Mouse (Mus musculus) Patski (cell line): Measurements from ENCODE around the gene Hao1. TPM values are rescaled to one million over a fixed set of nuclear protein-coding genes. Genes with fewer than 3 reads are reported as not detected.
A peak's percentile ranks its signal among the peaks of the same experiment; 100 is the strongest.

ENCODE experiments used
- ATAC-seq: fragments of 100-300 bp; one replicate; pipeline ENCODE4 v1.8.0; 2021
- CTCF ChIA-PET: fragments of 350-600 bp; sonication (Branson Sonifier 250); formaldehyde crosslinking; loops from one replicate; lab custom pipeline; 2022; ENCODE audit warnings: inconsistent platforms; lab: Charles Lee
- POLR2A ChIA-PET: fragments of 350-600 bp; sonication (Branson Sonifier 250); formaldehyde crosslinking; loops from one replicate; lab custom pipeline; 2022; ENCODE audit warnings: antibody characterized with exemption, inconsistent platforms; lab: Charles Lee
- DNase-seq: peaks from one replicate; pipeline ENCODE4 v3.0.0-alpha.2; 2011; ENCODE audit warnings: low read depth, low spot score
- H3K27me3 ChIP-seq: fragments of 371-371 bp; one replicate; pipeline ENCODE4 v1.5.1; 2021
- CTCF ChIP-seq: fragments of 100-300 bp; IDR thresholded peaks from one replicate; pipeline ENCODE4 v1.5.1; 2021
- in situ Hi-C: fragments of 300-500 bp; cut with MboI; formaldehyde crosslinking; loops from 3 replicates; pipeline ENCODE4 v1.11.1; 2018; ENCODE audit warnings: low pct_unique_long_range_greater_than_20kb, mixed read lengths
- polyA plus RNA-seq: library from polyadenylated mRNA; unstranded; gene quantifications from one replicate; pipeline ENCODE4 v1.2.3, GENCODE M21; 2021

Gene Hao1
- polyA plus RNA-seq, 1 experiment from 2014 or later: not detected

DNA sequence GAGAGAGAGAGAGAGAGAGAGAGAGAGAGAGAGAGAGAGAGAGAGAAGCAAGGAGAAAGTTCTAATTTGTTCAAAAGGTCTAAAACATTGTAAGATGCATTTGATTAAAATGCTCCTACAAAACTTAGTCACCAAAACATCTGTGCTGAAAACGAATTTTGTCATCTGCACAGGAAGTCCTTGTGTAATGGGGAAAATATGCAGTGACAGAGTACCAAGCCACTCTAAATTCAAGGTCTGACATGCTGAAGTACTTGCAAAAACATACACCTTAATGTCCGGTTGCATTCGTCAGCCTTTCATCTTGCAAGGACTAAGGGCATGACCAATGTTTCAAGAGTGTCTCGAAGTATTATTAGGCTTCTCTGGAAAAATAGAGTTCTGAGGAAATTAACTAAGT, 15.7 kb downstream of the Hao1 start:
- in situ Hi-C loops: no loop called here
- H3K27me3 ChIP-seq: peaks cover 17% of the 10 kb centered on the region
- ChIA-PET POLR2A (no interaction called here), CTCF (no interaction called here)
- ATAC-seq (no peak), DNase-seq (no peak)
- TF ChIP-seq CTCF: no peak

DNA sequence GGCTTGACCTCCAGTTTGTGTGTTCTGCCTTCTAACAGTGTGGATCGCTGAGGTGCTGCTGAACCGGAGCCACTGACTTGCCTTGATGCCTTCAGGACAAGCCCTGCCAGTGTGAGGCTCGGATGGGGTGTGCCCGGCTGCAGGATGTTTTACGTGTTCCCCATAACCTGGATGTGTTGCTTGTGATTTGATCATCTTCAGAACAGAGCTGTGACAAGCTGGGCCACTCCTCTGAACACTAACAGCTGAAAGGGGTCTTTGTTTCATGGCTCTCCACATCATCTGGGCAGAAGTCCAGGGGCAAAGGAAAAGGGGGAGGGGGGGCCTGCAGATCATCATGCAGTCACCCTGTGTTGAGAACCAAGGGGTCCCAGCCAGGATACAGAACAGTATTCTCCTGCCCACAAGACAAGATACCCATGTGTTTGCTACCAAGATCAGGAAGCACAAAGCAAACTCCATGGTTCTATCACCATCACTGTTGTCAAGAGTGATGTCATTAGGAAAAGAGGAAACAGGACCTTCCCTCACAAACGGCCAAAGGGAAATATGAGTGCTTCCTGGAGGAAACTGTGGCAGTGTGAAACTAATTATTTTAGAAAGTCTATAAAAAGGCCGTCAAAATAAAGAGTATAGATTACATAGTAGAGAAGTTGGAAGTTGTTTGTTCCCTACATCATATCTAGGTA, 25.9 kb downstream of the Hao1 start:
- in situ Hi-C loops: no loop called here
- no peak for ATAC-seq
- peaks cover 9% of the 10 kb centered on the region for H3K27me3 ChIP-seq
- POLR2A ChIA-PET: no interaction called here
- CTCF ChIA-PET: no interaction called here
- no peak for TF ChIP-seq CTCF
- no peak for DNase-seq

DNA sequence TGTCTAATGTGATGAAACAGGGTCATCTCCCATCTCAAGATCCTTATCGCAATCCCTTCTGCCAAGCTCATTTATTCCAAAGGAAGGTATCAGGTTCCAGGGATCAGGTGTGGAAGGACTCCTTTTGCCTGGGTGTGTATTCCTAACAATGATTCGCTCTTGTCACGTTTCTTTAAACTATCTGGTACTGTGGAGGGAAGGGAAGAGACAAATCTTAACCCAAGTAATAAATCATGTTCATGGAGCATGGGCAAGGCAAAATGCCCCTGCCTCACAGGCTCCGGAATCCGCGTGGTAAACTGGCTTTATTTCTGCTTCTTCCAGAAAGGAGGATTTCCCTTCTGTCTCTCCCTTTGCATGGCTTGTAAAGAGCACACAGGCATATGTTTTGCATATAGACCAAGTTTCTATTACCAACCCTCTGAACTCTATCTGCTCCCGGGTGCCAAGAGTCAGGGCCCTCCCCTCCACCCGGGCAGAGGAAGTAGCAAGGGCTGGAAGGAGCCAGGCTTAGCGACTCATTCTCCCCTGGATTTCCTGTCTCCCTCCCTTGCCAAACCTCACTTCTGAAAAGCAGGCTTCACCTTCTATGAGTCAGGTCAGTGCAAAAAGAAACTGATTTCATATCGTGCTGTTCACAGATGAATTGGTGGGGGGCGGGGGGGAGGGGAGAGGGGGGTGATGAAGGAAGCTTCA, 26.6 kb downstream of the Hao1 start:
- no peak for DNase-seq
- ChIA-PET CTCF (no interaction called here), POLR2A (no interaction called here)
- ATAC-seq: no peak
- in situ Hi-C loops: no loop called here
- peaks cover 13% of the 10 kb centered on the region for H3K27me3 ChIP-seq
- no peak for TF ChIP-seq CTCF

DNA sequence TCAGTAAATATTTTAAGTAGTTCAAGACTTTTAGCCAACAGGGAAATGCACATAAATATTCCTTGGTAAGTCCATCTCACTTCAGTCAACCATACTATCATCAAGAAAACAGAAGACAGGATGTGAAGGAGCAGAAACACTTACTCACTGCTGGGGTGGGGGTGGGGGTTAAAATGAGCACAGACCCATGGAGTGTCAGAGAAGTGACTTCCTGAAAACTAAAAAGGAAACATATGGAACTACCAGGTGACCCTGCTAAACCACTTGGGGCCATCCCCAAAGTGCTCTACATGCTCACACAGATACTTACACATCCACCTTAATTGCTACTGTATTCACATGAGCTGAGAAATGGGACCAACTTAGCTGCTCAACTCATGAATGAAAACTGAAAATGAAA, 36.1 kb downstream of the Hao1 start:
- TF ChIP-seq CTCF: no peak
- in situ Hi-C loops: no loop called here
- DNase-seq: no peak
- H3K27me3 ChIP-seq: peaks cover 13% of the 10 kb centered on the region
- ChIA-PET POLR2A (no interaction called here), CTCF (no interaction called here)
- no peak for ATAC-seq

DNA sequence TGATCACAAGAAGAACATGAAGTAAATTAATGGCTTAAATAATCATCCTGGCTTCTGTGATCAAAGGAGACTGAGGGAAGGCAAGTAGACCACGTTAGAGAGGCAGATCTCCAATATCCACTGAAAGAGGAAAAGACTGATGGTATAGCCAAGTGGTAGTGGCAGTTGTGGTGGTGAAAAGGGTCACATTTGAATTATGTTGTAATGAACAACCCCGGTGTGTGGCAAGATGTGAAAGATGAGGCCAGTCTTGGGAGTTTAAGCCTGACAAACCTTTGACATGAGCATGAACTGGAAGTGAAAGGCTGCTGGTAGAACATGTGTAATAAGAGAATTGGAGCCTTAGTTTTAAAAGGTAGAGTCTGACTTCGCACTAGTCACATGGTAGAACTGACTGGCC, 54.4 kb downstream of the Hao1 start:
- in situ Hi-C loops: loop anchor here (25.0 kb wide), 1 partner anchor 1112 kb away; no protein-coding TSS in a partner anchor

DNA sequence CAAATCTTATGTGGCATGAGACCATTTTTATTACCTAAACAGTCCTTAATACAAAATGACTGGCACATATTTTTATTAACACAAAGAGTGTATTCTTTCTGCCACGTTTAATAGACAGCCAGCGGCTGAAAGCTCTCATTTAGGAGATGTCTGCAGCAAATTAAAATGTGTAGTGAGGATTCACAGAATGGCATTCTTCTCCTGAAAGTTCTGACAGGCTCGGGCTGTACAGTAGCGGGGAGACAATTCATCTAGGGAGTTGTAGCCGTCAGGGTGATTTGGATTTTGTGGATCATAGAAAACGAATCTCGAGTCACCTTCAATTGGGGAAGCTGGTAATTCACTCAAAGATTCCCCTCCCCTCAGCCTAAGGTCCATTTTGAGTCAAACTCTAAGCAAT, 55.7 kb downstream of the Hao1 start:
- POLR2A ChIA-PET: no interaction called here
- in situ Hi-C loops: loop anchor here (25.0 kb wide), 1 partner anchor 1111 kb away; no protein-coding TSS in a partner anchor

More for the DNA sequence above, 54.4 kb downstream of the Hao1 start:
- CTCF ChIA-PET: no interaction called here
- POLR2A ChIA-PET: no interaction called here
- peaks cover 15% of the 10 kb centered on the region for H3K27me3 ChIP-seq
- TF ChIP-seq CTCF: no peak
- ATAC-seq (no peak), DNase-seq (no peak)

DNA sequence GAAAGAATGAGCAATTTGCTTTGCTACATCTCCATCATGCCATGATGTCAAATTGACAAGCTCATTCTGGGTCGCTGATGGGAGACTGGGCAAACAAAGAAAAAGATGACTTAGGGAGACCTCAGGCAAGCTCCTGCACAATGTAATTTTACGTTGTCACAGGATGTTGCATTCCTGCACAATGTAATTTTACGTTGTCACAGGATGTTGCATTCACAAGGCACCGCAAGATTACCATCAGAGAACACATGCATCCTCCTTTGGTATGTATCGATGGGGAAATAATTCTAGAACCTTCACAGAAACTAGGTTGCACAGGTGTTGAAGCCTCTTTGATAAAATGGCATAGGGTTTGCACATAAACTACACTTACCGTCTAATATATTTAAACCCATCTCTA, 65.5 kb downstream of the Hao1 start:
- CTCF ChIA-PET: no interaction called here
- in situ Hi-C loops: loop anchor here (10.0 to 25.0 kb wide), 4 partner anchors 874 to 1464 kb away; partner anchors contain the start of gene Bmp2
- H3K27me3 ChIP-seq: peaks cover 57% of the 10 kb centered on the region
- DNase-seq (no peak), ATAC-seq (no peak)
- no peak for TF ChIP-seq CTCF
- POLR2A ChIA-PET: no interaction called here

More for the DNA sequence above, 55.7 kb downstream of the Hao1 start:
- peaks cover 15% of the 10 kb centered on the region for H3K27me3 ChIP-seq
- ATAC-seq (no peak), DNase-seq (no peak)
- TF ChIP-seq CTCF: no peak
- CTCF ChIA-PET: no interaction called here

DNA sequence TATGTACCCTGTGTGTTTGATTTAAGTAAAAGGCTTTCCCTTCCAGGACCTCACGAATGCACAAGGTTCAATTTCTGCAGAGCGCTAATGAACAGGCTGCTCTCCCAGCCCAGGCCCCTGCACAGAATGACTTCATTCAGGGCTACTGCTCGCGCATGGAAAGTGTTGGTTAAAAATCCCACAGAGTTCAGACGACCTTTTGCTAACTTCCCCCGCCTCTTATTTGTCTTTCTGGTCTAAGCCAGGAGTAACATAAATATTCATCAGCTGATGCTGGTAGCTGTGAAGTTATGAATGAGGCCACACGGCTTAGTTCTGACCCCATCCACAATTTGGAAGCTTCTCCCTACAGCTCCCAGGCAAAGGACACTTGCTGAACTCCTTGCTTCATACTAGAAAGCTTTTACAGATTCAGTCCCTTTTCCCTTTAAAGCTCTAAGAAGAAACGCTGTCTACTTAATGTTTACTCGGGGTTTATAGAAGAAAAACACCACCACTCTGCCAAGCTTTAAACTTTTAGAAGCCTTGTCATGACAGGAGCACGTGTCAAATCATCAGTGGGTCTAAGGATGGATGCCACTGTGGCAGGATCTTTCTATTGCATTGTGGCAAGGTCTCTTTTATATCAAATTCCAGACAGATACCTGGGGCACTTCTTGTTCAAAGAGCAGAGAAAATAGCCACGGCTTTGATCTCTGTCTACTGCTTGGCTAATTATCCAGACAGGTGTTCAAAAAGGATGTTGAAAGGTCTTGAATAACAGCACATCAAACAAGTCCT, 67.9 kb downstream of the Hao1 start:
- no peak for DNase-seq
- CTCF ChIA-PET: no interaction called here

DNA sequence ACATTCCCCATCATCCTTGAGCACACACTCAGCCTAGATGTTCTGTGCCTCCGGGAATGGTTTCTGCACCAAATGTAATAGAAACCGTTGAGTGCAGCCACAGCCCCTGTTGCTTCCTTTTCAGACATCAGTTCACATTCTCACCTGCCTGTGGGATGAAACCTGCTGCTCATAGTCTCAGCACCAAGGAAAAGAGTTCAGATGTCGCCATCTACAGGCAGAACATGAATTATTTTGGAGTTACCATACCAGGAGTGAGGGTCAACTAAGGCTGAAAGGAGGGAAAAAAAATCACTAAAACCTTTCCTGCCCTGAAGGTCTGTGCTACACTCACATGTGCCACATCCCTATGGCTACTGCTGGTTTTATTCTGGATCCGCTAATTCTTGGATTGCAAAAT, 71.5 kb downstream of the Hao1 start:
- CTCF ChIA-PET: no interaction called here
- in situ Hi-C loops: loop anchor here (5.0 to 25.0 kb wide), 5 partner anchors 690 to 1458 kb away; partner anchors contain the start of gene Bmp2
- H3K27me3 ChIP-seq: peaks cover 49% of the 10 kb centered on the region
- ATAC-seq (no peak), DNase-seq (no peak)
- TF ChIP-seq CTCF: peak; percentile 59
- POLR2A ChIA-PET: no interaction called here

More for the DNA sequence above, 67.9 kb downstream of the Hao1 start:
- in situ Hi-C loops: loop anchor here (10.0 to 25.0 kb wide), 4 partner anchors 871 to 1461 kb away; partner anchors contain the start of gene Bmp2
- TF ChIP-seq CTCF: no peak
- peaks cover 64% of the 10 kb centered on the region for H3K27me3 ChIP-seq
- no peak for ATAC-seq
- POLR2A ChIA-PET: no interaction called here

DNA sequence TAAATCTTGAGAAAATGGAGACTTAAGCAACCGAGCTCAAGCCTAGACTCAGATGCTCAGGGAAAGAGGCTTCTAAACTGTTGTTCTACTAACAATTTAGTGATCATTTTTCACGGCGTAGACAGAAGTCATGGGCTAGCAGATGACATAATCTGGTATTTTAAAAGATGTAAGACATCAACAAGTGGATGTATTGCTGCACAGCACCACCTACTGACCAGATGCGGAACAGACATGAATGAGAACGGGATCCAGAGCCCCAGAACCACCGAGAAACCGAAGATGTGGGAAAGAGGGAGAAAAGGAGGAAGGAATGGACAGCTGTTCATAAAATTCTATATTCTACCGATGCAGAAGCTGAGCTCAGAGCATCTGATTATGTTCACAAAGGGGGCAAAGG, 72.4 kb downstream of the Hao1 start:
- TF ChIP-seq CTCF: peak; percentile 87
- H3K27me3 ChIP-seq: peaks cover 40% of the 10 kb centered on the region
- CTCF ChIA-PET: interaction anchor here (0.9 to 2.0 kb wide), 3 partner anchors 13 to 39 kb away, joined by 3 to 6 read pairs (median 4); no protein-coding TSS in a partner anchor
- in situ Hi-C loops: loop anchor here (5.0 to 25.0 kb wide), 5 partner anchors 689 to 1457 kb away; partner anchors contain the start of gene Bmp2
- no peak for DNase-seq
- POLR2A ChIA-PET: no interaction called here
- peak; percentile 51 for ATAC-seq
